Mouse (Mus musculus): ENCODE results near the gene Vill. TPM values are rescaled to one million over a fixed set of nuclear protein-coding genes. Genes with fewer than 3 reads are reported as not detected.

The Vill gene
- polyA plus RNA-seq, 1 experiment from 2014 or later: 6.9 TPM

DNA sequence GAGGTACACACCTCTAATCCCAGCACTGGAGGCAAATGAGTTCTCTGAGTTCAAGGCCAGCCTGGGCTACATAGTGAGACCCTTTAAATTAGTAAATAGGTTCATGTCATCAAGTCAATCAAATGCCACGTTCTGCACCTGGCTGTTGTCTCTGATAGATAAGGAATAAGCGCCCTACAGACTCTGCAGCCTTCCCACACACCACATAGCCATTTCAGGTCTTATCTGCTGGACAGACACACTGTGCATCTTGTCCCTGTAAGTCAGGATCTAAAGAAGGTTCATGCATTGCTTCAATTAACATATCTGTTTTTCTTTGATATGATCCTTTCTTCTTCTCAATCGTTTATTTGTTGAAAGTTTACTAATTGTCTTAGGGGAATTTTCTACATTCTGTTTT is 14.0 kb upstream of the Vill start:
- Histone ChIP-seq H3K36me3 (replicated peaks) (peaks cover 24% of the 10 kb centered on the region), H3K27me3 (no peaks in the 10 kb centered on the region; the same call in 1 of the 2 replicates), H3K4me1 (peaks cover 32% of the 10 kb centered on the region), H3K9ac (no peak overlapping the region), H3K9me3 (no peaks in the 10 kb centered on the region), H3K4me3 (replicated peaks) (no peak overlapping the region), H3K27ac (no peak overlapping the region), H3K4me2 (no peak overlapping the region)
- 91% methylated on average over 3 of the region's 3 CpGs for WGBS
- ATAC-seq (ENCODE audit: low FRiP score): no peak

DNA sequence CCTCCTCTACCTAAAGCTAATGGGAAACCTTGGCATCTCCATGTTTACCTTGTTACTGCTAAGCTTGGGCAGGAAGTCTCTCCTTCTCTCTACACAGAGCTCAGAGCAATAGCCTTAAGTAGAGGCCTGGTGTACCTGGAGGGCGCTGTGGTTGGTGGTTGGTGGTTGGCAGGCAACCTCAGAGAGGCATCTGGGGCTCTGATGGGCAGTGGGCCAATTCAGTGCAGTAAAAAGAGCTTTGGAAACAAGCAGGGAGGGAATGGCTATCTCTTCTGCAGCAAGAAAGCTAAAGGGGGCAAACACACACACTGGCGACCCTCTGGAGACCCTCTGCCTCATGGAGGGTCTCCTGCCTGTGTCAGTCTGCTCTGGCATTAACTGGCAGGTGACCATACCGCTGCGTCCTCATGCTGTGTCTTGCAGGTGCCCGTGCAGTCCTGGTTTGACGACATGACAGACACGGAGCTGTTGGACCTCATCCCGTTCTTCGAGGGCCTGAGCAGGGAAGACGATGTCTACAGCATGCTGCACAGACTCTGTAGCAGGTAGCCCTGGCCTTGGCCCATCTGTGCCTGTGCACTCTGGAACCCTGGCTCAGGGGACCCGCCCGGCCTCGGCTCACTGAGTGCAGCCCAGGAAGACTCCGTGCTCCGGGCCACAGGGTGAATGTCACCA is 12.3 kb upstream of the Vill start:
- peaks cover 24% of the 10 kb centered on the region for H3K36me3 ChIP-seq (replicated peaks)
- no peak overlapping the region for H3K4me3 ChIP-seq (replicated peaks)
- H3K4me1 ChIP-seq: peaks cover 18% of the 10 kb centered on the region
- no peak overlapping the region for H3K4me2 ChIP-seq
- 92% methylated on average over 15 of the region's 15 CpGs for WGBS
- H3K27ac ChIP-seq: no peak overlapping the region
- no peak overlapping the region for H3K9ac ChIP-seq
- no peaks in the 10 kb centered on the region for H3K27me3 ChIP-seq
- no peaks in the 10 kb centered on the region for H3K9me3 ChIP-seq
- ATAC-seq (ENCODE audit: low FRiP score): no peak

GRCm38 (mm10) chr9:119048182-119048903 is 4.2 kb upstream of the Vill start:
- H3K27ac ChIP-seq: no peak overlapping the region
- ATAC-seq (ENCODE audit: low FRiP score): no peak
- H3K4me3 ChIP-seq (replicated peaks): no peak overlapping the region

GRCm38 (mm10) chr9:119051158-119051557 is 1.4 kb upstream of the Vill start:
- H3K9me3 ChIP-seq: no peaks in the 10 kb centered on the region
- no peak for ATAC-seq (ENCODE audit: low FRiP score)
- H3K36me3 ChIP-seq (replicated peaks): no peaks in the 10 kb centered on the region
- H3K4me2 ChIP-seq: no peak overlapping the region
- peaks cover 28% of the 10 kb centered on the region for H3K27me3 ChIP-seq
- H3K4me3 ChIP-seq (replicated peaks): no peak overlapping the region
- 82% methylated on average over 2 of the region's 2 CpGs for whole genome bisulfite sequencing
- no peak overlapping the region for H3K9ac ChIP-seq
- no peak overlapping the region for H3K27ac ChIP-seq
- peaks cover 16% of the 10 kb centered on the region for H3K4me1 ChIP-seq

More at GRCm38 (mm10) chr9:119048182-119048903, 4.2 kb upstream of the Vill start:
- 86% methylated on average over 11 of the region's 11 CpGs for WGBS
- H3K9ac ChIP-seq: no peak overlapping the region
- peaks cover 13% of the 10 kb centered on the region for H3K4me1 ChIP-seq
- H3K27me3 ChIP-seq: peaks cover 13% of the 10 kb centered on the region
- no peak overlapping the region for H3K4me2 ChIP-seq
- no peaks in the 10 kb centered on the region for H3K36me3 ChIP-seq (replicated peaks)
- H3K9me3 ChIP-seq: no peaks in the 10 kb centered on the region

DNA sequence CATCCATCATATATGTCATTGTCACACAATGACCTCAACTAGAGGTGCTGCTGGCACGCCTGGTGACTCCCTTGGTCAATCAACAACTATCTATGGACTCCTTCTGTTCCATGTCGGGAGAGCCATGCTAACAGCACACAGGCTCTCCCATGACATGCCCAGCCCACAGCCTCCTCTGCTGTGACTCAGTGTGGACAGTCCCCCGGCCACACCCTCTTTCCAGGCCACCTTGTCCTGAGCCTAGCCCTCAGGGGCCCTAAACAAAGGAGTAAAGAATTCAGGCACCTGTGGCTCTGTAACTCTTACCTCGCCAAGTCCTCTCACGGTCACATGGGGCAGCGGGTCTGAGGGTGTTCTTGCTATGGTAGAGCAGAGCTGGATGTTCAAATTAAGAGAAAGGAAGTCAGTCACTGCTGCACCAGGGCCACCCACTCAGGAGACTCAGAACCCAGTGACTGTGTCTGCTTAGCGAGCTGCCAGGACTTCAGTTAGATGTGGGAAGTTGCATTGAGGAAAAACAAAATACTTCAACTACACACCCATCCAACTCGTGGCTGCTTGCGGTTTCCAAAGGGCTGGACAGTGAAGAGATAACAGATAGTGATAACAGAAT is 1.5 kb downstream of the Vill start:
- no peak for ATAC-seq (ENCODE audit: low FRiP score)
- Histone ChIP-seq H3K9me3 (no peaks in the 10 kb centered on the region), H3K27ac (no peak overlapping the region), H3K4me3 (replicated peaks) (no peak overlapping the region), H3K9ac (no peak overlapping the region), H3K36me3 (replicated peaks) (no peaks in the 10 kb centered on the region), H3K27me3 (peaks cover 30% of the 10 kb centered on the region), H3K4me2 (no peak overlapping the region), H3K4me1 (peaks cover 16% of the 10 kb centered on the region)
- WGBS: 76% methylated on average over 9 of the region's 9 CpGs

DNA sequence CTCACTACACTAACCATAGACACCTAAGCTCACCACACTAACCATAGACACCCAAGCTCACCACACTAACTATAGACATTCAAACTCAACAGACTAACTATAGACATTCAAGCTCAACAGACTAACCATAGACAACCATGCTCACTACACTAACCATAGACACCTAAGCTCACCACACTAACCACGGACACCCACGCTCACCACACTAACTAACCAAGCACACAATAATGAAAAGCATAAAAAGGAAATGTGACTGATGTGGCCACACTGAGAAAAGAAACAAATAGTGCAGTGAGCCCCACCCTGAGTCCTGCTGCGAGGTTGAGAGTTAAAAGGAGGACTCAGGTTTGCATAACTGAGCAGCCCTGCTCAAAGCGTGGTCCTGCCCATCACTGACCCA is 2.8 kb downstream of the Vill start:
- Histone ChIP-seq H3K9ac (no peak overlapping the region), H3K4me2 (no peak overlapping the region), H3K4me3 (replicated peaks) (no peak overlapping the region), H3K36me3 (replicated peaks) (no peaks in the 10 kb centered on the region), H3K9me3 (no peaks in the 10 kb centered on the region), H3K27ac (no peak overlapping the region), H3K4me1 (peaks cover 16% of the 10 kb centered on the region), H3K27me3 (peaks cover 30% of the 10 kb centered on the region)
- no peak for ATAC-seq (ENCODE audit: low FRiP score)
- WGBS: 87% methylated on average over 4 of the region's 4 CpGs

DNA sequence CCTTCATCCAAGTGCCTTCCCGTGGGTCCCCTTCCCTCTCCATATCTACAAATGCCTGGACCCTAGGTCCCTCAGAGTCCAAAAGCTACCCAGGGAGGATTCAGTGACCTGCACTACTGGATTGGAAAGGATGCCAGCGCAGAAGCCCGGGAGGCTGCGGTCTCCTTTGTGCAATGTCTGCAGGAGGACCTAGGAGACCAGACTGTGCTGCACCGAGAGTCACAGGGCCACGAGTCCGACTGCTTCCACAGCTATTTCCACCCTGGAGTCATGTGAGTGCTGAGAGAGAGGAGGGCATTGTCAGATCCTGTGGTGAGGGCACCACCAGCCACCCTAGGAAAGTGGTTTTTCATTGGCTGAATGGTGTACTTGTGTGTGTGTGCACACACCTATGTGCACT is 5.7 kb downstream of the Vill start:
- H3K27me3 ChIP-seq: peaks cover 18% of the 10 kb centered on the region
- 84% methylated on average over 7 of the region's 7 CpGs for WGBS
- H3K4me2 ChIP-seq: no peak overlapping the region
- peaks cover 3% of the 10 kb centered on the region for H3K4me1 ChIP-seq
- no peak overlapping the region for H3K4me3 ChIP-seq (replicated peaks)
- no peaks in the 10 kb centered on the region for H3K36me3 ChIP-seq (replicated peaks)
- no peak overlapping the region for H3K27ac ChIP-seq
- no peak overlapping the region for H3K9ac ChIP-seq
- no peak for ATAC-seq (ENCODE audit: low FRiP score)
- H3K9me3 ChIP-seq: no peaks in the 10 kb centered on the region

GRCm38 (mm10) chr9:119060701-119061100 is 8.1 kb downstream of the Vill start:
- Histone ChIP-seq H3K4me1 (no peaks in the 10 kb centered on the region), H3K9me3 (no peaks in the 10 kb centered on the region), H3K27me3 (peaks cover 10% of the 10 kb centered on the region; the same call in 1 of the 2 replicates), H3K4me3 (replicated peaks) (no peak overlapping the region), H3K4me2 (no peak overlapping the region), H3K27ac (no peak overlapping the region), H3K9ac (no peak overlapping the region), H3K36me3 (replicated peaks) (no peaks in the 10 kb centered on the region)
- no peak for ATAC-seq (ENCODE audit: low FRiP score)
- WGBS: 92% methylated on average over 10 of the region's 10 CpGs

DNA sequence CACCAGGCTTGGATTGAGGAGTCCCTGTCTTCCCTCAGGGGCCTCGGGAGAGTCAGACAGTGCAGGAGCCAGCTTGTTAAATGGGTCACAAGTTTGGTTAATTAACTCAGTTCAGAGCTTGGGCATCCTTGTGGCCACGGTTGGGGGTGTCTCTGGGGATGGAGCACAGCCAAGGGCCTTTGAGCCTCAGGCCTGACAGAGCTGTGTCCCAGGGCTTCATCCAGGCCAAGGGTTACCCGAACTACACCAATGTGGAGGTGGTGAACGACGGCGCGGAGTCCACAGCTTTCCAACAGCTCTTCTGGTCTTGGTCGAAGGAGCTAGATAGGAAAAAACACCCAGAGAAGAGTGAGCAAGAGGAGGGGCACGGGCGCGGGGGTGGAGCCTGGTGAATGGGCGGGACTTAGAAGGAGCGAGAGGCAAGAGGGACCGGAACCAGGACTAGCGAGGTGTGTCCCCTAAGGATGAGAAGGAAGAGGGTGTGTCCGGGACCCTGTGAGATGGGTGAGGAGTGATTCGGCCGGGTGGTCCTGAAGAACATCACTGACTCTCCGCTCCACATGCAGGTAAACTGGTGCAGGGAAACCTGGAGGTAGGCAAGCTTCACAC is 10.6 kb downstream of the Vill start:
- Histone ChIP-seq H3K4me1 (0 out of 2 replicates have a peak, but pooled peaks cover 2% of the 10 kb centered on the region), H3K36me3 (replicated peaks) (no peaks in the 10 kb centered on the region), H3K4me2 (no peak overlapping the region), H3K9ac (no peak overlapping the region), H3K4me3 (replicated peaks) (no peak overlapping the region), H3K9me3 (no peaks in the 10 kb centered on the region), H3K27me3 (peaks cover 4% of the 10 kb centered on the region; the same call in 1 of the 2 replicates), H3K27ac (no peak overlapping the region)
- no peak for ATAC-seq (ENCODE audit: low FRiP score)
- 27% methylated on average over 19 of the region's 19 CpGs for WGBS

GRCm38 (mm10) chr9:119064296-119064695 is 11.7 kb downstream of the Vill start:
- Histone ChIP-seq H3K4me3 (replicated peaks) (no peak overlapping the region), H3K9ac (no peak overlapping the region), H3K27me3 (peaks cover 4% of the 10 kb centered on the region; the same call in 1 of the 2 replicates), H3K27ac (no peak overlapping the region), H3K9me3 (no peaks in the 10 kb centered on the region), H3K36me3 (replicated peaks) (no peaks in the 10 kb centered on the region), H3K4me2 (no peak overlapping the region), H3K4me1 (0 out of 2 replicates have a peak, but pooled peaks cover 2% of the 10 kb centered on the region)
- 76% methylated on average over 4 of the region's 4 CpGs for WGBS
- ATAC-seq (ENCODE audit: low FRiP score): no peak

- H3K9ac ChIP-seq: no peak overlapping the region
- H3K9me3 ChIP-seq: no peaks in the 10 kb centered on the region
- H3K27ac ChIP-seq: no peak overlapping the region
- 0 out of 2 replicates have a peak, but pooled peaks cover 3% of the 10 kb centered on the region for H3K36me3 ChIP-seq (replicated peaks)
- peak; percentile 55; the same call in 1 of the 2 replicates for ATAC-seq (ENCODE audit: low FRiP score)
- peaks cover 4% of the 10 kb centered on the region; the same call in 1 of the 2 replicates for H3K27me3 ChIP-seq
- H3K4me1 ChIP-seq: 0 out of 2 replicates have a peak, but pooled peaks cover 2% of the 10 kb centered on the region
- no peak overlapping the region for H3K4me3 ChIP-seq (replicated peaks)
- H3K4me2 ChIP-seq: no peak overlapping the region
- 8% methylated on average over 6 of the region's 6 CpGs for WGBS
Measured at GRCm38 (mm10) chr9:119067601-119068000, 15.0 kb downstream of the Vill start.

DNA sequence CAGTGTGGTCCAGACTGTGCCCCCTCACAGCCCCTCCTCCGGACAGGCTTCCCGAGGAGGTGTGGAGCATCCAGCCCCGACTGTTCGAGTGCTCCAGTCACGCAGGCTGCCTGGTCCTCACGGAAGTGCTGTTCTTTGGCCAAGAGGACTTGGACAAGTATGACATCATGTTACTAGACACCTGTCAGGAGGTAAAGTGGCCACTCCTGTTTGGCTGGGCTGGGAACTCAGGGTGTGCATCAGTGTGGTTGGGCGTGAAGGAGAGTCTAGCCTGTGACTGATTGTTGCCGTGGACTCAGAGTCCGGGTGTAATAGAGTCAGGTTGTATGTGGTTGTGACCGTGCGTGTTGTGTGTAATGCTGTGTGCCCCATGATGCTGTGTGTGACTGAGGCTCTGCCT is 15.7 kb downstream of the Vill start:
- WGBS: 94% methylated on average over 11 of the region's 11 CpGs

More for the DNA sequence above, 15.7 kb downstream of the Vill start:
- Histone ChIP-seq H3K27me3 (peaks cover 4% of the 10 kb centered on the region; the same call in 1 of the 2 replicates), H3K9me3 (no peaks in the 10 kb centered on the region), H3K36me3 (replicated peaks) (0 out of 2 replicates have a peak, but pooled peaks cover 3% of the 10 kb centered on the region), H3K4me3 (replicated peaks) (no peak overlapping the region), H3K9ac (no peak overlapping the region), H3K4me1 (0 out of 2 replicates have a peak, but pooled peaks cover 2% of the 10 kb centered on the region), H3K27ac (no peak overlapping the region), H3K4me2 (no peak overlapping the region)
- ATAC-seq (ENCODE audit: low FRiP score): no peak
